Mouse (Mus musculus) adrenal gland, postnatal 0 days (tissue): ENCODE data around the gene Baiap2l2. TPM values are rescaled to one million over a fixed set of nuclear protein-coding genes. Genes with fewer than 3 reads are reported as not detected.

Experiments
- polyA plus RNA-seq: library from polyadenylated mRNA; unstranded; fragments of >200 nt; fragmentation: Nextera tagmentation; extraction: Ambion mirVana; gene quantifications from 2 replicates; pipeline ENCODE4 v1.2.1, GENCODE M21; 2015

The Baiap2l2 gene
- polyA plus RNA-seq, result 2.4 and 2.7 TPM in 2 replicates

DNA sequence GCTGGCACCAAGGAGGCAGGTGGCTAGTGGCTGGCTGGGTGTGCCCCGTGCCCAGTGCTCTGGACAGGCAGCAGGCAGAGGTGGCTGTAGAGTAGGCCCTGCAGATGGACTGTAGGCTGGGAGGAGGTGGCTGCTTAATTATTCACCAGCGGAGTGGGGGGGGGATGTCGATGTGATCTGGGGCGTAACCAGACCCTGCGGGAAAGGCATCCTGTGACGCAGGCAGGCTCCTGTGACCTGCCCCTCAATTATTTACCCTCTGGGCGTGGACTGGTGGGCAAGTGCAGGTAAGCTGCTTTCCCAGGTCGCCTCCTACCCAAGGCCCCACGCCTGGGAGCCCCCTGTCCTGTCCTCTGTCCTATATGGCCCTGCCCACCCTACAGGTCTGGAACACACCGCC is at the start of gene Baiap2l2:
Baiap2l2 (minus strand) TSS at position 139 of the 400 bp plus-strand sequence.

DNA sequence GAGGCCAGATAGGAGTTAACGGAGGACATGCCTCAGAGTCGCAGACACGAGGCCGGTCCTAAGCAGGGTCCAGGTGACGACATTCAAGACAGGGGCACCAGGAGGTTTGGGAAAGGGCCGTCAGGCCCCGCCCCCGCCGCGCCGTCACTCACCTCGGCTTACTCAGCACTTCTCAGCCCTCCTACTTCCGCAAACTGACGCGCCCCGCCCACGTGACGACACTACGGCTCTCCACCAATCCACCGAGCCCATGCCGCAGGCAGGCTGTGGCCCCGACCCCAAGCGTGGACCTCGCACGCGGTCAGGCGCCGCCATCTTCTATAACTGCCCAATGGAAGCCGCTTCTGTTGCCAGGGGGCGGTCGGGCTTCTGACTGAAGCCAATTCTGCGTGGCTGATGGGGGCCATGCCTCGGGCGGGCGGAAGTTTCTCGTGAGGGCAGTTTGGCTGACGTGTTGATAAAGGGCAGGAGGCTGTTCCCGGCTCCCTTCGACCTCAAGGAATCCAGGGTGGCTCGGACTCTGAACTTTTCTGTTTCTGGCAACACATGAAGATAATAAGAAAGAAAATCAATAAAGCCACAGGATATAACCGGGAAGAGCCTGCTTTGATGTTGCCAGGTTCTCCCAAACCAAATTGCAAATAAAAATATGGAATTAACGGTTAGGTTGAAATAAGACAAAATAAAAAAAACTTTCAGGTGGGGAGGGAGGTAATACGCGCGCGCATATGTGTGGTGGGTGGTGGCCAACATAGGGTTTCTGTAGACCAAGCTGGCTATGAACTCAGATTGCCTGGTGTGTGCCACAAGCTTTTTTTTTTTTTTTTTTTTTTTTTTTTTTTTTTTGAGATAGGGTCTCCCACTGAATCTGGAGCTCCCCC is 43.0 kb upstream of the Baiap2l2 start, which contains the start of gene Pla2g6:
Pla2g6 (minus strand) TSS at position 333 of the 881 bp plus-strand sequence.

DNA sequence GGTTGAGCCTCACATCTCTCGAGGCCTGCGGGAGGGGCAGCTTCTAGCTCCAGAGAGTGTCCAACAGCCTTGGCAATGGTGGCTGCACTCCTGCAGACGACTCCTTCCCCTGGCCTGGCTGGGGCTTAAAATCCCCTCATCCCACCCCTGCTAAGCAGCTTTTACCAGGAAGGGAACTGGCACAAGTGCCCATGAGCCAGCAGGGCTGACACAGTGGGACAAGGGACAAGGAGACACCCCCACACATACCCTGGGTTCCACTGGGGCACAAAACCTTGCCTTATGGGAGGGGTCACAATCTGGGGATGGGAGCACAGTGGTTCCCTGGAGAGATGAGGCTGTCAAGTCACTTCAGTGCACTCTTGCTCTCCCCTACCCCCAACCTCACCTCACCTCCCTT is 30.7 kb downstream of the Baiap2l2 start, which contains the start of gene Slc16a8:
Slc16a8 (minus strand) TSS at position 101 of the 400 bp plus-strand sequence.

DNA sequence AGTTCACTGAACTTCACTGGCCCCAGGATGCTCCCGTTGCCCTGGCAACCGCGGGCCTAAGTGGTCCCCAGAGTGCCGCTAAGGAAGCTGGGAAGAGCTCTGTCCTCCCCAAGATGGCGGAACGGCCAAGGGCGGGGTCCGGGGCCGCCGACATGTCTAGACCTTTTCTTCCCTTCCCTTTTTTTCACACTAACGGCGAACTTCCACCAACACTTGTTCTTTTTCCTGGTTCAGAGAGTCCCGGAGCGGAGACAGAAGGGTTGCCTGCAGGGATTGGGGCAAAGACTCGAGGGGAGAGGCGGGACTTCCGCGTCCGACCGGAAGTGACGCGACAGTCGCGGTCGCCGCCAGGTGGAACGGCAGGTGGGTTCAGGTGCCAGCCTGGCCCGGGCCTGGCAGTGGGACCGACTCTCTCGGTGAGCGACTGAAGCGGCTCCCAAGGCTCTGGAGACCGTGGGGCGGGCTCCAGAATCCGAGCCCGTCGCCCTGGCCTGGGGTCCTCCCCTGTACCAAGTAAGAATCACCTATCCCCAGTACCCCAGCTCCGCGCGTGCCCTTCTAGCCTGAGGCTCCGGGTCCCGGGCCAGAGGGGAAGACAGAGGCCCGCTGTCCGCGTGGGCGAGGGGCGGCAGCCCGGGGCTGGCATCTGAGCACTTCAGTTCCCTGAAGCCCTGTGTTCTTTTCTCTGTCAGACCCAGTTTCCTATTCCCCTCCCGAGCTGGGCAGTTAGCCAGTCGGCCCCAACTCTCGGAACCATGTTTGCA is 56.1 kb downstream of the Baiap2l2 start, which contains the start of the genes Pick1 and Gm49486:
Pick1 (plus strand) TSS at position 116 of the 764 bp plus-strand sequence.
Gm49486 (plus strand) TSS at position 334 of the 764 bp plus-strand sequence.

Other genes starting within 250 kb of the Baiap2l2 start
- 0.21 TPM in 1 of 2 replicates, not detected in the other for gene Galr3, start 243.7 kb downstream of the Baiap2l2 start, polyA plus RNA-seq
- gene Ankrd54, start 222.6 kb downstream of the Baiap2l2 start, polyA plus RNA-seq, result 28.3 and 34.6 TPM in 2 replicates
- 96.0 and 149 TPM in 2 replicates for gene Eif3l, start 210.4 kb downstream of the Baiap2l2 start, polyA plus RNA-seq
- 7.4 and 8.5 TPM in 2 replicates for gene Micall1, start 176.6 kb downstream of the Baiap2l2 start, polyA plus RNA-seq
- 357 and 410 TPM in 2 replicates for gene Polr2f, start 144.5 kb downstream of the Baiap2l2 start, polyA plus RNA-seq
- gene 1700088E04Rik, start 144.3 kb downstream of the Baiap2l2 start, polyA plus RNA-seq, result 14.0 and 14.2 TPM in 2 replicates
- gene Sox10, start 120.3 kb downstream of the Baiap2l2 start, polyA plus RNA-seq, result 7.2 and 8.5 TPM in 2 replicates
- 18.3 and 20.7 TPM in 2 replicates for gene Pick1, start 56.4 kb downstream of the Baiap2l2 start, polyA plus RNA-seq
- 0.18 and 0.32 TPM in 2 replicates for gene Gm49486, start 56.1 kb downstream of the Baiap2l2 start, polyA plus RNA-seq
- gene Slc16a8, start 30.8 kb downstream of the Baiap2l2 start, polyA plus RNA-seq, result 0.07 and 0.30 TPM in 2 replicates
- 10.9 and 15.7 TPM in 2 replicates for gene Pla2g6, start 42.9 kb upstream of the Baiap2l2 start, polyA plus RNA-seq
- 3.2 and 3.6 TPM in 2 replicates for gene Maff, start 61.1 kb upstream of the Baiap2l2 start, polyA plus RNA-seq
- 27.6 and 35.4 TPM in 2 replicates for gene Tmem184b, start 118.0 kb upstream of the Baiap2l2 start, polyA plus RNA-seq
- gene Csnk1e, start 170.0 kb upstream of the Baiap2l2 start, polyA plus RNA-seq, result 63.6 and 70.1 TPM in 2 replicates
- gene Kcnj4, start 219.7 kb upstream of the Baiap2l2 start, polyA plus RNA-seq, result 0.06 and 0.19 TPM in 2 replicates
- gene Kdelr3, start 230.9 kb upstream of the Baiap2l2 start, polyA plus RNA-seq, result 42.8 and 60.4 TPM in 2 replicates